Mouse (Mus musculus) cortical plate, adult 2 months (tissue): ENCODE results near the gene Slc44a4. TPM values are rescaled to one million over a fixed set of nuclear protein-coding genes. Genes with fewer than 3 reads are reported as not detected.

Experiments used
- H3K27ac ChIP-seq: fragments of 200-500 bp; 2 replicates; pipeline ENCODE4 v1.5.1; 2012; ENCODE audit warnings: low read length, control low read depth, inconsistent platforms; ENCODE audit not compliant: insufficient read depth
- H3K4me1 ChIP-seq: fragments of 200-500 bp; 2 replicates; pipeline ENCODE4 v1.6.1; 2011; ENCODE audit warnings: low read length; ENCODE audit not compliant: control insufficient read depth, insufficient read depth
- H3K4me3 ChIP-seq: fragments of 200-500 bp; 2 replicates; pipeline ENCODE4 v1.5.1; 2011; ENCODE audit warnings: mild to moderate bottlenecking, low read length, control low read depth; ENCODE audit not compliant: insufficient read depth
- CTCF ChIP-seq: fragments of 200-500 bp; IDR thresholded peaks from 2 replicates; pipeline ENCODE4 v1.5.1; 2011; ENCODE audit warnings: mild to moderate bottlenecking, control low read depth, low read length; ENCODE audit not compliant: insufficient read depth; ENCODE audit errors: extremely low read depth
- POLR2A ChIP-seq: fragments of 200-500 bp; IDR thresholded peaks from 2 replicates; pipeline ENCODE4 v1.6.1; 2011; ENCODE audit warnings: mild to moderate bottlenecking, low read length, control low read depth; ENCODE audit not compliant: insufficient read depth; ENCODE audit errors: extremely low read depth
- polyA plus RNA-seq: library from polyadenylated mRNA; depleted of rRNA; stranded (reverse); fragments of >200 nt; gene quantifications from 2 replicates; pipeline ENCODE4 v1.2.3, GENCODE M21; 2012; rRNA removed

Slc44a4 gene
- polyA plus RNA-seq = 0.46 and 0.49 TPM in 2 replicates

DNA sequence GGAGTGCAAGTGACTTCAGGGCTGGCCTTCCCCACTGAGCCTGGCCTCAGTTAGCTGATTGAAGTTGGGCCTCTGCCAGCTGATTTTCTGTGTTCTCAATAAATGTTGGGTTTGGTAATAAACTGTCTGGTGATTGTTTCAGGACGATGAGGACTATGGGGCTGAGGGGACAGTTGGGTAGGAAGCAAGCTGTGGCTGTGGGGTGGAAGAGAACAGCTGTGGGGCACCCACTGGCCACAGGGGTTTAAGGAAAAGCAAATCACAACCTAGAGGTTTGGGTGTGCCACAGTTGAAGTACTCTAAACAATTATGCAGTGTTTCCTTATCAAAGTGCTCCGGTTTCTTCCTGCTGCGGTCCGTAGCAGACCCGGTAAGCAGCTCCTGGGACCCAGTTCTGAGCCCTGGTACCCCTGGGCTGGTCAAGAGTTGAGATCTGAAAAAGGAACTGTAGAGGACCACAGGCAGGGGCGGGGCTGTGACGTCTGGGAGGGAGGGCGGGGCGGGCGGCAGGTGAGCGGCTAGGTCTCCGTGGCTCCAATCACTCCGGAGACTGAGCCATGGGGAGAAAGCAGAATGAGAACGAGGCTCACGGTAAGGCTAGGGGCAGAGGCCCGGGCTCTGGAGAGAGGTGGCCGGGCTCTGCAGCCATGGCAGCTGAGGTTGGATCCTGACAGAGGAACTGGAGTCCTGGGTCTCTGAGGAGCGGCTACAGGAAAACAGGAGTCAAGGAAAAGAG lies at the start of gene Slc44a4:
Slc44a4 (plus strand) TSS at position 537 of the 736 bp plus-strand sequence.
- H3K27ac ChIP-seq = no peak within 1 kb of the TSS
- TF ChIP-seq POLR2A (no peak), CTCF (no peak)
- H3K4me3 ChIP-seq = no peak within 1 kb of the TSS
- no peaks in the 10 kb centered on the region for H3K4me1 ChIP-seq

DNA sequence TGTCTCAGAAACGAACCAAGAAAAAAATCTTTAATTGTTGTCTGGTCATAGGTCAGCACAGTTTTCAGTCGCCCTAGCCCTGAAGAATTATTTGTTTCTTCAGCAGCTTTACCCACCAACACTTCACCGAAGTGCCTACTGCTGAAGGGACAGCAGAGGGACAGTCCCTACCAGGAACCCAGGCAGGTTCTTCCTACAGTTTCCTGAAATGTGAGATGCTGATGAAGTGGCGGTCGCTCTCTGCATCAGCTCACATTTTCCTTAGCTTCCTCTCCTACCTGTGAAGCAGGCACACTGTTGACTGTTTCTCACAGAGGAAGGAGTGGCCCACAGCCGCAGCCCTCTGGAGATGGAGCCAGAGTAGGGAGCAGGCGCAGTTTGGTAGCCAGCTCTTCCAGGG lies 48.3 kb upstream of the Slc44a4 start:
- Histone ChIP-seq H3K4me1 (no peaks in the 10 kb centered on the region), H3K4me3 (no peak overlapping the region), H3K27ac (no peak overlapping the region)
- TF ChIP-seq CTCF = no peak
- no peak for TF ChIP-seq POLR2A

DNA sequence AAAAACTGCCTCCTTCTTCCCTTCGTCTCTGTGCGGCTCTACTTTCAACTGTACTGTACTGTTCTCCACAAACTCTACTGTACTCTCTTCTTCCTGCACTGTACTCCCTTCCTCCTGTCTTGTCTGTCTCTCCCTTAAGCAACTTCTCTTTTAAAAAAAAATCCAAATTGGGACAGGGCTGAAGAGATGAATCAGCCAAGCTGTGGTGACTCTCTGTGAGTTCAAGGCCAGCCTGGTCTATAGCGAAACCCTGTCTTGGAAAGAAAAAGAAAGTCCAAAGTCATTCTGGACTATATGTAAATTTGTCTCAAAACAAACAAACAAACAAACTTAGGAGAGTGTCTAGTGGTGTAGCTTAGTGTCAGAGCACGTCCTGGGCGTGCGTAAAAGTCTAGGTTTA lies 39.9 kb upstream of the Slc44a4 start:
- no peak overlapping the region for H3K4me3 ChIP-seq
- no peak overlapping the region for H3K27ac ChIP-seq
- TF ChIP-seq POLR2A (no peak), CTCF (no peak)
- H3K4me1 ChIP-seq = no peaks in the 10 kb centered on the region

DNA sequence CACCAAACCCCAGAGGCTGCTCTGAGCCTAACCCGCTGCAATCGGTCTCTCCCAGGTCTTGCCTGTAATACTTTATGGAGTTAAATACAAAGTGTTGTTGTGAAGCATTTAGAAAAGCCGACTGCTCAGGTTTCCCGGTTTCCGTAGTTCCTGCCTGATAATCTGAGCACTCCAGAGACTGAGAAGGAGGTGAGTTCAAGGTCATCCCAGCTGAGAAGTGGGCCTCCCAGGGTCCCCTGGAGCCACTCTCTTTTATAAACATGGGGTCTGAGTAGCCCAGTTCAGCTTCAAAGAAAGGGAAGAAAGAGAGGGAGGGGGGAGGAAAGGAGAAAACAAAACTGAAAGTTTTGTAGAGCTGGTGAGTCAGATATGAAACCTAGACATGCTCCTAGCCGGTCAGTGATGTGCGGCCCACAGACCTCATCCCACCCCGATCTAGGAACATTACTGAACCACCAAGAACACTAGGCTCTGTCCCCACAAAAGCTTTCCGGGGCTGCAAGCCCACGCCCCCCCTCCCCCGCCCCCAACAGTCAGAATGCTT lies 34.9 kb upstream of the Slc44a4 start, which contains the start of gene Zbtb12:
Zbtb12 (plus strand) TSS at position 148 of the 544 bp plus-strand sequence.
- TF ChIP-seq CTCF (no peak), POLR2A (no peak)
- Histone ChIP-seq H3K4me1 (no peaks in the 10 kb centered on the region), H3K27ac (no peak within 1 kb of the TSS), H3K4me3 (no peak within 1 kb of the TSS)

DNA sequence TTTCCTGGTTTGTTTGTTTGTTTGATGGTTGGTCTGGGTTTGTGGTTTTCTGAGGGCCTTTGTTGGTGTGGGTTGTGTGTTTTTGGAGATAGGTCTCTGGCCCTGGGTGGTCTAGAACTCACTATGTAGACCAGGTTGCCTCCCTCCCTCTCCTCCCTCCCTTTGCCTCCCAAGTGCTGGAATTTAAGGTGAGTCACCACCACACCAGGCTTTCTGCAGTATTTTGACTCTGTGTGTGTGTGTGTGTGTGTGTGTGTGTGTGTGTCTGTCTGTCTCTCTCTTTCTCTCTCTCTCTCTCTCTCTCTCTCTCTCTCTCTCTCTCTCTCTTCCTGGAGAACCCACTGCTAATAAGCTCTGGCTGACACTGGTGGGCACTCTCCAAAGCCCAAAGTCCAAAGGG lies 33.1 kb upstream of the Slc44a4 start:
- no peak overlapping the region for H3K4me3 ChIP-seq
- H3K27ac ChIP-seq = no peak overlapping the region
- no peaks in the 10 kb centered on the region for H3K4me1 ChIP-seq
- TF ChIP-seq CTCF (no peak), POLR2A (no peak)

DNA sequence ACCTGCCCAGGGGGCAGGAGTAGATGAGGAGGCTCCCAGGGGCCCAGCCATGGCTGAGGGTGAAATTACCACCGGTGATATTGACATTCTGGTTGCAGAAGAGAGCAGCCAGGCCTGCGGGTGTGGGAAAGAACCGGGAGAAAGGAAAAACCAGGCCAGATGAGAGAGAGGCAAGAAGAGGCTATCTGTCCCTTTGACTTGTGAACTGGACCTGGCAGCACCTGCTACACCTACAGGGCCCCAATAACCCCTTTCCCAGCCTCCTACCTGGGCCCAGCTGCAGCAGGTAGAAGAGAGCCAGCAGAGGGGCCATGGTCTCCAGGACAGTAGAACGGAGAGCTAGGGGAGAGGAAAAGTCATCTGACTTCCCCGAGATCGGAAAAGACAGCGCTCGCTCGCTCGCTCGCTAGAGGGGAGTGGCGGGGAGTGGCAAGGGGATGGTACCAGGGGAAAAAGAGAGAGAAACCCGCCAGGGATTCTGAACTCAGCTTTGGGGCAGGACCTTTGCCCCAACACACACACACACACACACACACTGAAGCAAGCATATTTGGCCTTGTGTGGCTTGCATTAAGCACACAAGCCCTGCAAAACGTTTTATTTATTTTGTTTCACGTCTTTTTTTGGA lies 32.5 kb upstream of the Slc44a4 start, which contains the start of gene Gm20547:
Gm20547 (minus strand) TSS at position 360 of the 628 bp plus-strand sequence.
- TF ChIP-seq CTCF (no peak), POLR2A (no peak)
- H3K27ac ChIP-seq = no peak within 1 kb of the TSS
- H3K4me1 ChIP-seq = no peaks in the 10 kb centered on the region
- no peak within 1 kb of the TSS for H3K4me3 ChIP-seq

DNA sequence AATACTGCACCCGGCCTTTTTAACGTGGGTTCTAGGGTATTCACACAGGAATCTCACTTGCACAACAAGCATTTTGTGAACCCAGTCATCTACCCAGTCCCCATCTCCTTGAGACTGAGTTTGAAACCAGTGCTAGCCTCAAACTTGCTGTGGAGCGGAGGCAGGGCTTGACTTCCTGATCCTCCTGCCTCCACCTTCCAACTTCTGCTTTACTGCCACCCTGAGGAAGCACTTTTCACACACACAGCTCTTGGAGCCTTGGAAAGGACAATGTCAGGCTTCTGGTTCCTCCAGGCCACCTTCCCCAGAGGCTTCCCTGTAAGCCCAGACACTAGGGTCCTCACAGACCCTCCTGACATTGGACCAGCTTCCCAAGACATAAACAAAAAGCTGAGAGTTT lies 30.9 kb upstream of the Slc44a4 start:
- TF ChIP-seq CTCF = no peak
- no peak for TF ChIP-seq POLR2A
- no peak overlapping the region for H3K27ac ChIP-seq
- H3K4me3 ChIP-seq = no peak overlapping the region
- no peaks in the 10 kb centered on the region for H3K4me1 ChIP-seq

DNA sequence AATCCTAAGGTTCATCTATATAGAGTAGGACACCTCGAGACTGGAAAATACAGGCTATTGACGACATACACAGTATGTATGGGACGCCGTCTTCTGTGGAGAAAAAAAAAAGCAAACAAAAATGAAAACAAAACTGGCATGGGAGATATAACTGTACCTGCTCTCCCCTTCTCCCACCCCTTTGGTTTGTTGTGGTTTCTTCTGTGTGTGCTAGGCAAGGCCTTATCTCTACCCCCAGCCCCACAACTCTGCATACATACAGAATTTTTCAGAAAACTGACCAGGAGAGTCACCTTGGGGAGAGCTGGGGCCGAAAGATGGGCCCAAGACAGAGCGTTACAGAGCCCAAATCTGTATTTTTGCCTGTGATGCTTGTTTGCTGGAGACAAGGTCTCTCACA lies 29.6 kb upstream of the Slc44a4 start:
- H3K4me1 ChIP-seq = no peaks in the 10 kb centered on the region
- no peak for TF ChIP-seq POLR2A
- no peak for TF ChIP-seq CTCF
- H3K4me3 ChIP-seq = no peak overlapping the region
- H3K27ac ChIP-seq = no peak overlapping the region

DNA sequence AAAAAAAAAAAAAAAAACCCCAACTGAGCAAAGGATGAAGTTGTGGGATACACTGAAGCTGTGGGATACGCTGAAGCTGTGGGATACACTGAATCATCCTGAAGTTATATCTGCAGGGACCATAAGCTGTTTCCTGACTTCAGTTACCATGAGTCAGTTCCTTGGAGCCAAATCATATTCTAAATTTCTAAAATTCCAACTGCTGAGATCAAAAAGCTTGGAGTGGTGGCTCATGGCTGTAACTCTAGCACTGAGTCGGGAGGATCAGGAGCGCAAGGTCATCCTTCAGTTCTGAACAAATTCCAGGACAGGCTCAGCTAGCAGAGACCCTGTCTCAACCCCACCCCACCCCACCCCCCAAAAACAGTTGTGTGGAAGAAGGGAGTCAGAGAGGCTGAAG lies 28.7 kb upstream of the Slc44a4 start:
- Histone ChIP-seq H3K27ac (no peak overlapping the region), H3K4me1 (no peaks in the 10 kb centered on the region), H3K4me3 (no peak overlapping the region)
- no peak for TF ChIP-seq POLR2A
- TF ChIP-seq CTCF = no peak
